Mouse (Mus musculus) thymus, postnatal 36 days (tissue): Measurements from ENCODE around the gene B3galt6.

Source experiments
- DNase-seq, 2 experiments: peaks; one replicate each; pipeline ENCODE4 v3.0.0; 2022; ENCODE audit warnings: mixed read lengths in 2 of 2

Gene B3galt6

DNA sequence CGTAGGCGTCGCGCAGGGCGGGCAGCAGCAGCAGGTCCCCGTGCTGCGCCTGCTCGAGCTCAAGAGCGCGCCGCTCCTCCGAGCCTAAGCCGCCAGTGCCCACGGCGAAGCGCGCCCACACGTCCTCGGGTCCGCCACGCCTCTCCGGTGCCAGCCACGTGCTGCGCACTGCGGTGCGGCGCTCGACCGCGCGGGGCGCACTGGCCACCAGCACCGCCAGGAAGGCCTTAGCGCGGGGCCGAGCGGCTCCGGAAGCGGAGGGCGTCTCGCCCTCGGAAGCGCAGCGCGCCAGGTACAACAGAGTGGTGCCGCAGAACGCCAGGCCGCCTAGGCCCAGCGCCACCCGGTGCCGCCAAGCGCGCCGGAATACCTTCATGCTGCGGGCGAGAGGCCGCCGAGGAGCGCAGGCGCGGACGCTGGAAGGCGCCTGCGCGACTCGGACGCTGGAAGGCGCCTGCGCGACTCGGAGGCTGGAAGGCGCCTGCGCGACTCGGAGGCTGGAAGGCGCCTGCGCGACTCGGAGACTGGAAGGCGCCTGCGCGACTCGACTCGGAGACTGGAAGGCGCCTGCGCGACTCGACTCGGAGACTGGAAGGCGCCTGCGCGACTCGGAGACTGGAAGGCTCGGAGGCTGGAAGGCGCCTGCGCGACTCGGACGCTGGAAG lies at the start of gene B3galt6, which contains the start of gene Sdf4:
B3galt6 (minus strand) TSS at position 409 of the 665 bp plus-strand sequence.
Sdf4 (plus strand) TSS at position 632 of the 665 bp plus-strand sequence.
- DNase-seq, result peak in 1 of 2 experiments; percentile 86

DNA sequence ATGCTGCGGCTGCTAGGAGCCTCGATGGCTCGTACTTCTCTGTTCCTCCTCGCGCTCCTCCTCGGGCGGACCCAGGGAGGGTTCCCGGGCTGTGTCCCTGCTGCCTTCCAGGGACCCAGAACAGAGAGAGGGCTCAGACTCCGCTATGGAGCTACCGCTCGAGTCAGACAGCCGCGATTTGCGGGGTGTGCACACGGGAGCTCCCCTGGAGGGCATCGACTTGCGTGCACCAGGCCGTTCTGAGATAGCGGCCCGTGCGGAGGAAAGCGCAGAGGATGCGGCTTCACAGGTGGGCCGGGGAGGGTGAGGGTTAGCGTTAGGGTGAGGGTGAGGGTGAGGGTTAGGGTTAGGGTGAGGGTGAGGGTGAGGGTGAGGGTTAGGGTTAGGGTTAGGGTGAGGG lies 42.5 kb upstream of the B3galt6 start:
- peak in 1 of 2 experiments; percentile 34 for DNase-seq

DNA sequence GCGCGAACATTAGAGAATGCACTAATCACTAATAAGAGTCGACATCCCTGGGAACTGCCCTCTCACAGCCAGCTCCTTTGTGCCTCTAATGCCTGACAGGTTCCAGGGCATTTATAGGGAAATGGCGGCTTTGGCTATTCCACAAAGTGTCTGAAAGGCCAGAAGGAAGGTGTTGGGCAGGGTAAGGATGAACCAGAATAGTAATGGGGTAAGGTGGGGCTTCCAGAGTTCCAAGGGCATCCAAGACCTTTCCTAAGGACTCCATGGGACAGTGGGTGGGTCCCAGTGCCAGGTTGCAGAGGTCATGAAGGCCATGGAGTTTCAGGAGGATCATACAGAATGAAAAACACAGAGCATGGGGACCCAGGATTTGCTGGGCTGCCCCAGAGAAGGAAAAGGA lies 41.9 kb upstream of the B3galt6 start:
- DNase-seq, result no peak

DNA sequence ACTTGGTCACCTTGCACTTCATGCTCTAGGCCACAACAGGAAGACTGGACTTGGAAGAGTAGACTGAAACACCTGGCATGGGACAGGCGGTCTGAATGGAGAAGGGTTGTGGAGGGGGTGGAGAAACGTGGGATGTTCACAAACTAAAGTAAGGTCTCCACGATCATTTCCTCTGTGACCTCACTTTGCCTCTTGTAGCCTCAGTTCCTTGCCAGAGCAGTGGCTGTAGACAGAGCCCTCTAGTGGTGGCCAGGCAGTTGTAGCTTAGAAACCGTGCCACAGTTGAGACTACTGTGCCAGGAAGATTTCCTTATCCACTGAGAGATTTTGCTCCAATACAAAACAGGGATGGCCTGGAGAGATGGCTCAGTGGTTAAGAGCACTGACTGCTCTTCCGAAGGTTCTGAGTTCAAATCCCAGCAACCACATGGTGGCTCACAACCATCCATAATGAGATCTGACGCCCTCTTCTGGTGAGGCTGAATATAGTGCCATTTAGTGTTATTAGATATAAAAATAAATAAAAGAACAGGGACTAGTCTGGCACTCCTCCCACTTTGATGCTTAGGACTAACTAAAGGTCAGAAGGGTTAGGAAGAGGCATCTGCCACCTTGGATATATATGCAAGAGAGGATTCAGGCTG lies 41.1 kb upstream of the B3galt6 start:
- DNase-seq, result peak; percentile 58 to 71

DNA sequence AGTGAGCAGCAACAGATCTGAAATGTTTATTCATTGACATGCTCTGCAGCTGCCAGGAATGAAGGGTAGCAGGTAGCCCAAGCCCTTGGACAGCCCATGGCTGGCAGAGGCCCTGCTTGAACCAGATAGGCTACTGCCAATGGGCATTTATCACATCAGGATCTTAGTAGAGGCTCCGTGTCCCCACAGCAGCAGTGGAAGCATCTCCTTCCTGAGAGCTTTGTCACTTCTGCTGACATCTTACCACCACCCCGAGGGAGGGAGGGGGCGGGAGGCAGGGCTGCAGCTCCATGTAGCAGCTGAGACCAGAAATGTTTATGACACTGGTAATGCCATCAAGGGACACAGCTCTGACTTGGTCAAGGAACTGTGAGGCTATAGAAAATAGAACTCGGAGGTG lies 40.4 kb upstream of the B3galt6 start:
- peak; percentile 45 to 60 for DNase-seq

DNA sequence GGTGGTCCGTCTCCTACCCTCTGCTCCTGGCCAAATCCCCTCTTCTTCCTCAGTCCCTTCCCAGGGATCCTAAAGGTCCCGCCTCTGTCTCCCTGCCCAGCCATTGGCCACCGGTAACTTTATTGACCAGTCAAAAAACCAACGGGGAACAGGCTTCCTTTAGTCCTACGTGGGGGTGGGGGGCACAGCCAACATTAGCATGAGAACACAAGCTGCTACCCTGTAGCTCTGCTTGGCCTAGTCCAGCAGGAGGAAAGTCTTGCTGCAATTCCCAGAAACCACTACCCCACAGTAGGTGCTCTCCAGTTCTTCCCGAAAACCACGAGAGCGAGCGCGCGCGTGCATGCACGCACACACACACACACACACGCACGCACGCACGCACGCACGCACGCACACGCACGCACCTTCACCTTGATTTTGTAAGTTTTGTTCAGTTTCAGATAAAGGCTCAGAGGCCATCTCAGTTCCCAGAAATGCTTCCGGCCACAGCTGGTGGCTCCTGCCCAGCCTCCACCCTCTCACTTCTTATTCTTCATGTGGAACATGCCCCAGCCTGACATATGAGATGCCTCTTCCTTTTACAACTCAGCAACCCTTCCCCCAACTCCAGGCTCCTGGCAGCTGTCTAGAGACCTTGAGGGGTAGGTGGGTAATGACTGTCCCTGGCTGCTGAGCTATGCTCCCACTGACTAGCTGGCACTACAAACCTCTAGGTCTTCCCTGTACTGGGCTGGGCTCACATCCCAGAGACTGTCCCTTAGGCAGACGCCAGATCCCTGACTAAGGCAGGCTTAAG lies 39.3 kb upstream of the B3galt6 start:
- peak; percentile 55 to 70 for DNase-seq

DNA sequence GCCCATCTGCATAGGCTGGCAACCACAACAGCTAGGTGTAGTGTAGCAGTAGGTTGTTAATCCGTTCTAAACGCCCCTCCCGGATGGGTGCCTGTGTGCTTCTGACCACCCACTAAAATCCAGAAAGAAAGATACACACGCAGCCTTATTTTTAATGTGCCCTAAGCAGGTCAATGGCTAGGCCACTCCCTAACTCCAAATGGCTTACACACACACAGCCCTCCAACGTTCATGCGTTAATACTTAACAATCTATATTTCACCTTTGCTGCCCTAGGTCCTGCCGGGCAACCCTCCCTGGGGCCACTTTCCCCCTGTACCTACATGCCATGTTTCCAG lies 38.8 kb upstream of the B3galt6 start:
- DNase-seq, result no peak

DNA sequence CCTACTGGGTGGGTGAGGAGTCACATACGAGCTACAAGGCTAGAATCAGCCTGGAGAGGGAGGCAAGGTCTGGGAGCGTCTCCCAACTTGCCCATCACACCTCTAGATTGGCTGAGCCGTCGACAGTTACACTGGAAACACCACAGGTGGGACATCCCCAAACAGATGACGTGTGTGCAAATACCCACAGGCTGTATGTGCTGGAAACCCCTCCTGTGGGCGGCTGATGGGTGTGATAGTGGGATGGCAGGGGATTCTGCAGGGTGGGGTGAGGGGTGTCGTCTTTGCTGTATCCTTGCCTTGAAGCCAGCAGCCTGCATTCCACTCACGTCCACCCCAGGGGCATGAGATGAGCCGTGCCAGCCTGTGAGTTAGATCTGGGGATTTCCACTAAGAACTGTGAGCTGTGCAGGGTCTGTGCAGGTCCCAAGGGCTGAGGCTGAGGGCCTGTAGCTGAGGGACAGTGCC lies 38.2 kb upstream of the B3galt6 start:
- DNase-seq, result no peak

DNA sequence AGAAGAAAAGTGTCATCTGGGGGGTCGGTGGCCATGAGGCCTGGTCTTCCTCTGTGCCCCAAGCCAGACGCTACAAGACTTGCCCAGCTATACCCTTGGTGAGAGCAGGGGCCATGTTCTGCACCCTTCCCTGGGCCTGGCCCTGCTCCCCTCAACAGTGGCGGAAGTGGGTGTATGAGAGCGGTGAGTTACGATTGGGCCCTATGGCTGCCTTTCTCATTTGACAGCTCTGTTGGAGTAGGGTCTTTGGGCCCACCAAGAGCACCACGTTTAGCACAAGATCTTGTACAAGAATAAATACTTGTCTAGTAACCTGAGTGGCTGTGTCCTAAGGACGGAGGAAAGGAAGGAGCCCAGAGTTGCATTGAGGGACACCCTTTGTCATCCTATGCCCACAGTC lies 36.1 kb upstream of the B3galt6 start:
- DNase-seq, result no peak

DNA sequence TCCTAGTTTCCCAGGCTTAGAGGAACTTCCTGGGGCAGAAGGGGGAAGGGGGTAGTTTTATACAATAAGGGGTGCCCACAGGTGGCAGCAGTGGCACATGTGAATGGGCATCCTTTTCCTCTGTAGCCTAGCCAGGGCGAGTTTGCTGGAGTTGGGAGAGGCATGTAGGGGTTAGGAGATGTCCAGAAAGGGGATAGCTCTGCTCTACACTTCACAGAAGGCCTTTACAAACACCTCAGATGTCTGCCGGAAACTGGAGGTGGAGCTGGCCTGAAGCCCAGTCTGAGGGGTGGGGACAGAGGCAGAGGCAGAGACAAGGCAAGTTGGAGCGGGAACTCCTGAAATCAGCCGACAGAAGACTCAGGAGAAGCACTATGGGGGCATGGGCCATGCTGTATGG lies 33.6 kb upstream of the B3galt6 start, which contains the start of gene Tnfrsf18:
Tnfrsf18 (plus strand) TSS at position 152 of the 400 bp plus-strand sequence.
- DNase-seq, result peak; percentile 76 to 77

DNA sequence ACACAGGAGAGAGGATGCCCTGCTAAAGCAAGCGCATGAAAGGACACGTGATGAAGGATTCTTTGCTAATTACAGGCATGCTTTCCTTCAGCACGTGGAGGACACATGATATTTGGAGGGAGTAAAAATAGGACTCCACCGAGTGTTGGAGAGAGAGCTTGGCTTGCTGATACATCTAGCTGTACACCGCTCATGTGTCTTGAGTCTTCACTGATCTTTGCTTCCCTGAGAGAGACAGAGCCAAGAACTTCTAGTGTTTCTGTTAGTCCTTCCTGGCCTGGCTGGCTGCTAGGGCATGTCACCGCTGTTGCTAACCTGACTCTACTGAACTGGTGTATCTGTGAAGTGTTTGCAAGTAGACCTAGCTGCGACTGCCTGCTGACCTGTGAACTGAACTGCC lies 31.7 kb upstream of the B3galt6 start:
- no peak for DNase-seq

DNA sequence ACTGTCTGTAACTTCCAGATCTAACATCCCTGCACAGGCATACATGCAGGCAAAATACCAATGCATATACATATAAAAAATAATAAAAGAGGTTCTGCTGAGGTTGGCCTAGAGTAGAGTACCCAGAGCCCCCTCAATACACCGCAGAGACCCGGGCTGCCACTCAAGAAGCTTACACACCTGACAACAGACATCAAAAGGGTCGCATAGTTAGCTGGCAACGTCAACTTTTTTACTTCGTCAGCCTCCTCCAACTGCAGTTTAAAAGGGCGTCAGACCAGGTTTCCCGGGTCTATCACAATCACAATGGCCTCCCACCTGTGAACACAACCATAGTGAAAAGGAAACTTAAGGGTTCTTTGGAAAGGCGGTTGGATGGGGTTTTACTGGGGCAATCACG lies 31.1 kb upstream of the B3galt6 start:
- DNase-seq, result peak; percentile 35 to 60

DNA sequence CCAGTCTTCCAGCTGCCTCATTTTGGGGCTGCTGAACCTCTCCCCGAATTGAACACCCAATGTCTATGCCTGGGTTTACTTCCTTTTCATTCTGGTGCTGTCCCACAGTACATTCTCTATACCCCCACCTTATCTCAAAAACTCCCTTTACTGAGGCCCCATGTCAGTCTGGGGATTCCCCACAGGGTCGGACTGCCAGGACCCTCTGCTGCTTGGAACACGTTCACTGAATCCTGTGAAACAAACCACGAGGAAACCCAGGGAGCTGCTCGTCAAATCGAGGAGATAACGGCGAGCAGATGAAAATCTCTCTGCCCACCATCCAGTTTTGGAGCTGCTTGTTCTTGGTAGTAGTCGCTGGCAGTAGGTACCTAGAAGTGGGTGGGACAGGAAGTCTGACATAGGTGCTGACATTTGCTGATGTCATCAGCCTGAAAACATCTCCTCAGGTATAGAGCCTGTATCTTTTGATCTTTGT lies 29.5 kb upstream of the B3galt6 start:
- DNase-seq, result peak; percentile 31 to 35

DNA sequence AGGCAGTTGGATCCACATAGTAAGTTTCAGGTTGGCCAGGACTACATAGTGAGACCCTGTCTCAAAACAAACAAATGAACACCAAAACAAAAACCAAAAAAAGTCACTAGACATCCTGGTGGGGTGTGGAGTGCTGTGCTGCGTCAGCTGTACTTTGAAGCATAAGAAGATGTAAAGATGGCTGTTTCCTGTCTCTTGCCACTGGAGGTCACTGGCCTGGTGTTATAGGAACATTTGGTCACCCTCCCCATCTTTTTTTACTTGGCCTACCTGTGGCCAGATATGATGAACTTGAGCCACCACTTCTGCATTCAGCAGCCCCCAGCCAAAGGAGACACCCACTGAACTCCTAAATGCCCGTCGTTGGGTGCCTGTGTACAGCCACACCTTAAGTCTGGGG lies 28.9 kb upstream of the B3galt6 start:
- DNase-seq, result no peak

DNA sequence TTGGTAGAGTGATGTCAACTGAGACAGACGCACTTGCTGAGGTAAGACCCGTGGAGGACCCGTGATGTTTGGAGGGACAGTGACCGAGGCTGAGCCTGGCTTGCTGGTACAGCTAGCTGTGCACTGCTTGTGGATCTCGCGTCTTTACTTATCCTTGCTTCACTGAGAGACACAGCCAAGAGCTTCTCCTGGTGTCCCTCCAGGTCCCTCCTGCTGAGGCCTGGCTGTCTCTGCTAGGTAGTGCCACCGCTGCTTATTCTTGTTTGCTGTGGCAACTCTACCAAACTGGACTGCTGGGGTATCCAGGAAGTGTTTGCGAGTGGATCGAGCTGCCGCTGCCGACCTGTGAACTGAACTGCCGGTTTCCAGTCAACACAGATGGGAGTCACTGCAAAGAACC lies 27.3 kb upstream of the B3galt6 start:
- DNase-seq, result no peak

DNA sequence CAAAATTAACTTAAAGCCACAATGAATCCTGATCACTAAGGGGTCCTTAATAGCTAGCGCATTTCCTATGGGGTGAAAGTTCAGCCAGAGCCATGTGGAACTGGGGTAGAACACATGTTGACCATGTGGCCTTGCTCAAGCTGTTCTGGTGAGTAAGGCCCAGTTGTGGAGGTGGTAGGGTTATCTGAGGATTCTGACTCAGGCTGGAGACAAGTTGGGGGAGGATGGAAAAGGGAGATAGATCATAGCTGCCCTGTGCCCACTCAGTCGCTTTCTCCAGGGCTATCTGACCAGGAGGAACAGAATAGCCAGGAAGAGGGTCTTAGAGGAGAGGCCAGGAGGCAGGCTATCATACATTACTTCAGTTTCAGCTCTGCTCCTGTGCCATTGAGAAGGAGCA lies 22.0 kb upstream of the B3galt6 start:
- DNase-seq, result no peak

DNA sequence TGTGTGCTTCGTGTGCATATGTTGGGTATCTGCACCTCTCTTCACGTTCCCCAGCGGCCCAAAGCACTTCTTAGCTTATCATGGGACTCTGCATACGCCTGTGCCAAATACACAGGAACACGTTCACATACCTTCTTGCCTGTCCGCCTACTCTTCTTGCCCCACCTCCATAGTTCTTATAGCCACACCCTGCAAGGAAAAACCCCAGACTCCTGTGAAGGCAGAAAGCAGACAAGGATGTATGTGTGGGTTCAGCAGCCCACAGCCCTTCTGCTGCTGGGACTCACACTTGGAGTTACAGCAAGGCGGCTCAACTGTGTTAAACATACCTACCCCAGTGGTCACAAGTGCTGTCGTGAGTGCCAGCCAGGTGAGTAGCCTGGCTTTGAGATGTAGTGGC lies 21.2 kb upstream of the B3galt6 start, which contains the start of gene Tnfrsf4:
Tnfrsf4 (plus strand) TSS at position 207 of the 400 bp plus-strand sequence.
- DNase-seq, result no peak

DNA sequence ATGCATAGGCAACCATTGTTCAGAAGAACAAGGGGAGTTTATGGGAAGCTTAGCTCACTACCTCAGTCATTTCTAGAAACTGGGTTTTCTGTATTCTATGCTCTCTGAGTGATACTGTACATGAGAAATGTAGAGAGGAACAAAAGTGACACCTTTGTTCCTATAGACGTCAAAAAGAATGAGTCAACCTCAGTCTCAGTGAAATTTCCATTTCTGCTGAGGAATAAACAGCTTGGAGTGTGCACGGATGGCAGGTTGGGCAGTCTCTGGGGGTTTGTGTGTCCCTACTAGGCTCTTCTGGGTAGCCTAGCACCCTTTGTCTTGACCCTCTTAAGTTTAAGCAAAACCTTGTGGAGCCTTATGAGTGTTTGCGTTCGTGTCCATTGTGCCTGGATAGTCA lies 15.9 kb upstream of the B3galt6 start:
- DNase-seq, result no peak

DNA sequence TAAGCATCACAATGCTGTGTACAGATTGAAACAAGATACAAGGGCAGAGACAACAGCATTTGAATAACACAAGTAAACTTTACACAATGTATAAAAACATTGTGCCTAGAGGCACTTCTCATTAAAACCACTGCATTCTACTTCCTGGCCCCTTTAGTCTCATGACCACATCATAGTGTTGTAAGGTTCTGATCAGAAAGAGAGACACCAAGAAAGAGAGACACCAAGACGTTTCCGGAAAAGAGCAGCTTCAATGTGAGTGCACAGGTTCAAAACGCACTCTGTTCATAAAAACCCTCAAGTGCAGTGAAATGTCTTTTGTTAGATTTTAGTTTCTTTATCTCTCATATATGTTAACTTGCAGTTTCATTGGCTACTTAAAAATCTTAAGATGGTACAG lies 11.7 kb upstream of the B3galt6 start:
- no peak for DNase-seq

DNA sequence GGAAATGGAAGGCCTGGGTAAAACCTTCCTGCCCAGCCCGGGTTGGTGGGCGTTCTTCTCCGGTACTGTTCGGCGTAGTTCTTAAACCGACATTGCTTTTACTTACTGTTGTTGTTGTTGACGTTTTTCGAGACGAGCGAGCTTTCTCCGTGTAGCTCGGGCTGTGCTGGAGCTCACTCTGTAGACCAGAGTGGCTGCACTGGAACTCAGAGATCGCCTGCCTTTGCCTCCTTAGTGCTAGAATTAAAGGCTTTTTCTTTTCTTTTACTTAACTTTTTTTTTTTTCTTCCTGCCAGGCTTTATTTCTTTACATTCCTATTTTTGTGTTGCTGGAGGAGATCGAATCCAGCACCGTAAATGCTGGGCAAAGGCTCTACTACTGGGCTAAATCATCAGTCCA lies 1.2 kb upstream of the B3galt6 start:
- no peak for DNase-seq

DNA sequence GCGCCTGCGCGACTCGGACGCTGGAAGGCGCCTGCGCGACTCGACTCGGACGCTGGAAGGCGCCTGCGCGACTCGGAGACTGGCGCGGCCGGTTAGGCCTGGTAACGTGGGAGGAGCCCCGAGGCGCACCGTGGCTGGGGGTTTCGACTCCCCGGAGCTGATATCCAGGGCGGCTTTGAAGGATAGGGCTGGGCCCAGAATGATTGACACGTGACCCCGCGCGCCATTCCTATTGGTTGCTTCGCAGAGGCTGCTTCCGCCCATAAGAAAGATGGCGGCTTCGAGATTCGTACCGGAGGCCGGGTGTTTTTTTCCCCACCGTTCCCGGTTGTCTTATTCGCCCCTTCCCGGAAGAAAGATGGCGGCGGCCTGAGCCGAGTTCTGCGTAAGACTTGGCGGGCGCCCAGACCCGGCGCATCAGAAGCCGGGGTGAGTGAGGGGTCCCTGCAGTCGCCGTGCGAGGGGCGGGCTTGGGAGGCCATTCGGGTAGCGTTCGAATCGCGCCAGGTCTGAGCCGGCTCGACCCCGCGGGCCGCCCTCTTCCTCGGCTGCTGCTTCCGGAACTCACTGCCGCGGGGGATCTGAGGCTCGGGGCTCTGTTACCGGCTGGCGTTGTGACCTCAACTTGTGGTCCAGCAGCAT lies 578 bp upstream of the B3galt6 start:
- DNase-seq, result peak; percentile 94 to 97

DNA sequence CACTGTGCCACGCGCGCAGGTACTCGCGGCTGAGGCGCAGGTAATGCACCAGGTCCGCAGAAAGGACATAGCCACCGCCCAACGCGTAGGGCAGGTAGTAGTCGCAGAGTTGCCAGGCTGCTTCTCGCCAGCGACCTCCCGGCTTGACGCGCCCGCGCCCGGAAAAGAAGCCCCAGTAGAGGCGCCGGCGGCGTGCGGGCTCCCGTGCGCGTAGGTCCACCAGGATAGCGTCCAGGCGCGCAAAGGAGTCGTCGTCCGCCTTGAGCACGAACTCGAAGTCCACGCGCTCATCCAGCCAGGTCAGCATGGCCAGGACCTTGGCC lies 580 bp downstream of the B3galt6 start:
- DNase-seq, result no peak
